In genomic region chr1:180333588-180333987, GRCm38 (mm10) we compare ENCODE assay signal across 9 mouse cellular contexts. TPM values are rescaled to one million over a fixed set of nuclear protein-coding genes. Genes with fewer than 3 reads are reported as not detected.
DNase-seq lines count a peak whose midpoint lies in the region; ATAC-seq lines count a peak whose summit lies in the region.
"Had no signal": no experiment of that assay in that cellular context is flagged by ENCODE, and none has a peak within 500 bp of the region (broad histone marks: within the 10 kb centered on the region; RNA-seq: fewer than 3 reads in every experiment).

No protein-coding gene starts in this region.

- no peak for ATAC-seq in forebrain, embryonic 12.5 days (ENCODE audit: low FRiP score)
- no peak for ATAC-seq in forebrain, embryonic 15.5 days (replicated peaks)
- no peak for ATAC-seq in limb, embryonic 15.5 days (ENCODE audit: insufficient number of reproducible peaks, low FRiP score, low TSS enrichment, low read depth)
- ATAC-seq in inflammation-experienced regulatory T-cells, adult 6 months: no peak

- 23% methylated on average over 6 of the region's 6 CpGs for WGBS in forebrain, embryonic 12.5 days
- WGBS in forebrain, embryonic 15.5 days: 51% methylated on average over 6 of the region's 6 CpGs
- WGBS in limb, embryonic 15.5 days: 42% methylated on average over 6 of the region's 6 CpGs

- peaks cover 44% of the 10 kb centered on the region for H3K27me3 ChIP-seq in forebrain, embryonic 12.5 days
- H3K27me3 ChIP-seq in forebrain, embryonic 15.5 days: peaks cover 12% of the 10 kb centered on the region; the same call in 1 of the 2 replicates
- no peaks in the 10 kb centered on the region for H3K27me3 ChIP-seq in limb, embryonic 15.5 days

- no peaks in the 10 kb centered on the region for H3K36me3 ChIP-seq in forebrain, embryonic 12.5 days (replicated peaks)
- no peaks in the 10 kb centered on the region for H3K36me3 ChIP-seq in forebrain, embryonic 15.5 days
- H3K36me3 ChIP-seq in limb, embryonic 15.5 days: peaks cover 13% of the 10 kb centered on the region
- H3K36me3 ChIP-seq: midbrain, embryonic 12.5 days had no signal

- intact Hi-C loops in heart, postnatal 36 days (cut with DNase I): no loop called here

- no peak overlapping the region for H3K27ac ChIP-seq in forebrain, embryonic 12.5 days
- no peak overlapping the region for H3K27ac ChIP-seq in forebrain, embryonic 15.5 days (replicated peaks)
- peak overlapping the region; percentile 100 for H3K27ac ChIP-seq in brown adipose tissue, adult 24 weeks (replicated peaks; ENCODE audit: low read depth, low read length)
- H3K27ac ChIP-seq in limb, embryonic 15.5 days: no peak overlapping the region
- H3K27ac ChIP-seq: midbrain, embryonic 12.5 days had no signal

- H3K4me2 ChIP-seq in forebrain, embryonic 12.5 days: peak overlapping the region; percentile 95
- no peak overlapping the region for H3K4me2 ChIP-seq in forebrain, embryonic 15.5 days (replicated peaks)
- peak overlapping the region; percentile 76 for H3K4me2 ChIP-seq in limb, embryonic 15.5 days

- H3K4me1 ChIP-seq in forebrain, embryonic 12.5 days: peaks cover 49% of the 10 kb centered on the region
- H3K4me1 ChIP-seq in forebrain, embryonic 15.5 days: peaks cover 35% of the 10 kb centered on the region
- peaks cover 2% of the 10 kb centered on the region; the same call in 1 of the 2 replicates for H3K4me1 ChIP-seq in brown adipose tissue, adult 24 weeks (ENCODE audit: control insufficient read depth, insufficient read depth, insufficient read length, low read length)
- peaks cover 73% of the 10 kb centered on the region for H3K4me1 ChIP-seq in limb, embryonic 15.5 days

- DNase-seq in heart, postnatal 36 days: peak; percentile 56 to 59
- DNase-seq in natural killer cell, adult 2 months (ENCODE audit: low spot score in 2 of 2): no peak
- no peak for DNase-seq in ovary, adult 18-20 months (ENCODE audit: low spot score)

- H3K9ac ChIP-seq in forebrain, embryonic 12.5 days: no peak overlapping the region
- H3K9ac ChIP-seq in forebrain, embryonic 15.5 days (replicated peaks): no peak overlapping the region
- H3K9ac ChIP-seq in limb, embryonic 15.5 days: no peak overlapping the region

- no peak overlapping the region for H3K4me3 ChIP-seq in forebrain, embryonic 12.5 days (replicated peaks)
- H3K4me3 ChIP-seq in forebrain, embryonic 15.5 days: no peak overlapping the region
- H3K4me3 ChIP-seq in brown adipose tissue, adult 24 weeks (ENCODE audit: insufficient read depth, low read depth, low read length): peak overlapping the region; percentile 100
- H3K4me3 ChIP-seq in limb, embryonic 15.5 days: peak overlapping the region; percentile 76

- no peaks in the 10 kb centered on the region for H3K9me3 ChIP-seq in forebrain, embryonic 12.5 days
- H3K9me3 ChIP-seq in forebrain, embryonic 15.5 days: no peaks in the 10 kb centered on the region
- no peaks in the 10 kb centered on the region for H3K9me3 ChIP-seq in limb, embryonic 15.5 days
- H3K9me3 ChIP-seq: midbrain, embryonic 12.5 days had no signal

RNA-seq across cellular contexts. Expression of gene Itpkb, which starts 3.3 kb away (rescaled TPM):
- polyA plus RNA-seq in forebrain, embryonic 12.5 days (2016; fragmentation: Nextera tagmentation; extraction: Ambion mirVana): 3.7 and 4.2 TPM in 2 replicates
- 2.3 and 2.4 TPM in 2 replicates for polyA plus RNA-seq in forebrain, embryonic 15.5 days (2015; fragmentation: Nextera tagmentation; extraction: Ambion mirVana)
- 15.8 and 21.6 TPM in 2 replicates for polyA plus RNA-seq in brown adipose tissue, adult 24 weeks (2012; ENCODE audit: insufficient read depth, insufficient read length, missing spikeins)
- total RNA-seq in heart, postnatal 36 days (2021): 10 to 100 TPM; 55.1 to 60.7 TPM
- polyA plus RNA-seq in limb, embryonic 15.5 days (2015; fragmentation: Nextera tagmentation; extraction: Ambion mirVana): 12.7 and 15.1 TPM in 2 replicates
- 10 to 100 TPM; 25.3 to 58.2 (median 55.2) TPM for polyA plus RNA-seq in inflammation-experienced regulatory T-cells, adult 6 months (2017; shearing (Covaris generic))

Comparison
In these comparisons a context has a peak if more than half of its experiments do, and no peak if none do; other contexts are left out.
1. H3K4me3 ChIP-seq: peak in brown adipose tissue, adult 24 weeks (single experiment) and limb, embryonic 15.5 days (single experiment); none in forebrain, embryonic 12.5 days (single experiment) and forebrain, embryonic 15.5 days (single experiment).
2. DNase-seq: peak in heart, postnatal 36 days (2 of 2); none in natural killer cell, adult 2 months (0 of 2) and ovary, adult 18-20 months (single experiment).